Mouse (Mus musculus) testis, adult 2 months (tissue): ENCODE measurements around the gene Esrrg.

Source experiments
- CTCF ChIP-seq: fragments of 200-500 bp; IDR thresholded peaks from 2 replicates; pipeline ENCODE4 v1.5.1; 2012; ENCODE audit warnings: low read depth, mild to moderate bottlenecking, inconsistent platforms, low read length, moderate library complexity; ENCODE audit not compliant: control insufficient read depth, insufficient read depth, insufficient replicate concordance
- POLR2A ChIP-seq: fragments of 200-500 bp; IDR thresholded peaks from 2 replicates; pipeline ENCODE4 v1.6.1; 2012; ENCODE audit warnings: low read depth, mild to moderate bottlenecking, inconsistent platforms, low read length, moderate library complexity; ENCODE audit not compliant: control insufficient read depth

- TF ChIP-seq CTCF (no peak), POLR2A (no peak)
Observed at GRCm38 (mm10) chr1:187968379-187968778, 359.8 kb downstream of the Esrrg start.
